Mouse (Mus musculus) kidney, postnatal 14 days (tissue): ENCODE measurements around the gene B3gnt4.
"Not testable (repeated sequence)": the region's sequence is repeated elsewhere in the genome, so short reads cannot be mapped to it uniquely, and the experiment has no call there.

Experiments used
- DNase-seq: peaks from one replicate; pipeline ENCODE4 v3.0.0; 2022; ENCODE audit warnings: mixed read lengths

B3gnt4 gene

DNA sequence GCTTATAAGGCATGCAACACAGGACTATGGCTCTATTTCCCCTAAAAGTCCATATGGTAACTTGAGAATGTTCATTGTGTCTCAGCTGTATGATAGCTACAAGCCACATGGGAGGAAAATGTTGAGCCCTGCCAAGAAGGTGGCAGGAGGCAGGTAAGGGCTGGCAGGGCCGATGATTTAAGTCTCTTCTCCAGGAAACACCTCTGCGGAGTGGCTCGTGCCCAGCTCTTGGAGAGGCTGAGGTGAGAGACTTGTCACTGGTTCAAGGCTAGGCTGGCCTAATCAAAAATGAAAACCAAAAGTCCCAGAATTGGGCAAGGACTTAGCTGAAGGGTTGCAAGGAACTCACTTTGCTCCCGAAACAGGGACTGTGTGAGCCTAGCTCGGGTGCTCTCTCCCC lies at the start of gene B3gnt4:
TSS of gene B3gnt4 (plus strand) at position 301 of the 400 bp plus-strand sequence.
- no peak for DNase-seq

DNA sequence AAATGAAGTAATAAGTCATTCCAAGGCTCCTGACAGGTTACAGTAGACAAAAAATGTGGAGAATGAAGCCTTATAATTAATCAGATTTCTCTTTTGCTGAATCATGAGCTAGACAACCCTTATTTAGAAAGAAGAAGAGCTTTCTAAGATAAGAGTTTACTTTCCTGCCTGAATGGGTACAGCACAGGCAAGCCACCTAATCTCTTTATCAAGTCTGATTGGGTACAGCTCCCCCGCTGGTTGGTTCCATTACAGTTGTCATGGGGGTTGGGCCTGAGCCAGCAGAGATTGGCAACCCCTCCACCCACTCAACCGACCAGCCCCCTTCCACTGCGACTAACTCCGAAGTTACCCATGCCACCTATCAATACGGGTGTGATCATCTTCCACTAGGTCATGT lies 48.8 kb upstream of the B3gnt4 start:
- DNase-seq = no peak

DNA sequence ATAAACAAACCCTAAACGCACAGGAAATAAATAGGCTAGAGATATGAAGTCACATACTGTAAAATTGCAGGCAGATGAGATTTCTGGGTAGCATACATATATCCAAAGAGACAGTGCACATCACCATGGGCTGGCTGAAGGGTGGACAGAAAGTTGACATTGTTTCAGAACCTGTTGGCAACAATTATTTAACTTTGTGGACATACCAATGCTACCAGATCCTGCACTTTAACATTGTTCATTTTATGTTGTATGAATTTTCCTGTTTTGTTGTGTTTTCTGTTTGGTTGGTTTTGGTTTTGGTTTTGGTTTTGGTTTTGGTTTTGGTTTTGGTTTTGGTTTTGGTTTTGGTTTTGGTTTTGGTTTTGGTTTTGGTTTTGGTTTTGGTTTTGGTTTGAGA lies 45.6 kb upstream of the B3gnt4 start:
- no peak for DNase-seq

DNA sequence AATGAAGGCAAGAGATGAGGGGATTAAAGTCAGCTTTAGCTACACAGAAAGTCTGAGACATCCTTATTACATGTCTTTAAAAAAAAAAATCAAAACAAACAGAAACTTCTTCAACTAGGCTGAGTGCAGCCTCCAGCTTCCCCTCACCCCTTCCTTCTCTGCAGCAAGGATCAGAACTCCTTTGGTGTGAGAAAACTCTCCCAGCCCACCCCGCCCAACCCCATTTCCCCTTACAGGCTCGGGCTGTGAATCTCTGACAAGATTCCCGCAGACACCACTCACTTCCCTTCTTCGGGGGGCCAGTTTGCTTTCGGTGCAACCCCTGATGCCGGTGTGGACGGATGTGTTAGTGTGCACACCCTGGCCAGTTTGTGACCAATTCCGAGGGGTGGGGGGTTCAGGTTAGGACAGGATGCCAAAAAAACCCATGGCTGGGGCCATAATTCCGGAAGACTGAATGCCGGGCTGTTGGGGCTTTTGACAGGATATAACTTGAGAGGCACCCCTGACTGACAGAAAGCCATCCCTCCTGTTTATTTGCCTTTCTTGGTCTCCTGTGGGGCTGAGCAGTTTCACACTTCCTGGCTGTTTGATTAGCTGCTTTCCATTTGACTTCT lies 39.4 kb upstream of the B3gnt4 start:
- no peak for DNase-seq

DNA sequence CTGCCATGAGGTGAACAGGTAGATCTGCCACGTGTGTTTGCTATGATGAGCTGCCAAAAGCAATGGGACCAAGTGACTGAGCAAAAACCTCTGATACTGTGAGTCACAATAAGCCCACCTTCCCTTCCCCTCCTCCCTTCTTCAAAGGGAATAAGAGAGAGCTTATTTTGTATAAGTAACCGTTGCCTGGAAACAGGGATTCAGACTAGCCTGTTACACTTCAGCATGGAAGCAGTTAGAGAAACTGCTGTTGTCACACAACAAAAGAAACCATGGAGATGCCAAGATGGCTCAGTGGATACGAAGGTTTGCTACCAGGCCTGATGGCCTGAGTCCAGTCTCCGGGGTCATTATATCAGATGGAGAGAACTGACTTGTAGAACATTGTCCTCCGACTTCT lies 36.4 kb upstream of the B3gnt4 start:
- no peak for DNase-seq

DNA sequence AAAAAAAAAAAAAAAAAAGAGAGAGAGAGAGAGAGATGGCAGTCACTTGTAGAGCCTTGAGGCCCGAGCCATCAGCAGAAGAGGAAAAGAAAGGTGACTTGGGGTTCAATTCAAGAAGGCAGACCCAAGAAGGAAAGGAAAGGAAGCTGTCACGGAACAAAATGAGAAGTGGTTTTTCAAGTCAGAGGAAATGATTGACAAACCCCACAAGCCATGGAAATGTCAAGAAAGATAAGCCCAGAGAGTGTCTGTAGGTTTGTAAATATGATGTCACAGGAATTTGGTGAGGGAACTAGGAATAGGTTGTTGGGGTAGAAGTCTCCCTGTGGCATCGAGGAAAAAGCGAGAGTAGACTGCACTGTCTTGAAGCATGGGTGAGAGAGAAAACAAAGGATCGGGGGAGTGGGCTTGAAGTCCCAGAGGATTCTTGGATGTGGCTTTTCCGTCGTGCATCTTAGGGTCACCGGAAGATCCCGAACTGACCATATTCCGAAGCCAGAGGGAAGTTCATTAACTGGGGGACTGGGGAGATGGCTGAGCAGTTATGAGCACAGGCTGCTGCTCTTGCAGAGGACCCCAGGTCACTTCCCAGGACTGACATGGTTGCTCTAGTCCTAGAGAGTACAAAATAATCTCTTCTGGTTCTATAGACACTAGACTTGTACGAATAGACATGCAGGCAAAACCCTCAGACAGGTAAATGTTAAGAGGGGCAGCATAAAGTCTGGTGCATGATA lies 22.4 kb upstream of the B3gnt4 start:
- DNase-seq = no peak

DNA sequence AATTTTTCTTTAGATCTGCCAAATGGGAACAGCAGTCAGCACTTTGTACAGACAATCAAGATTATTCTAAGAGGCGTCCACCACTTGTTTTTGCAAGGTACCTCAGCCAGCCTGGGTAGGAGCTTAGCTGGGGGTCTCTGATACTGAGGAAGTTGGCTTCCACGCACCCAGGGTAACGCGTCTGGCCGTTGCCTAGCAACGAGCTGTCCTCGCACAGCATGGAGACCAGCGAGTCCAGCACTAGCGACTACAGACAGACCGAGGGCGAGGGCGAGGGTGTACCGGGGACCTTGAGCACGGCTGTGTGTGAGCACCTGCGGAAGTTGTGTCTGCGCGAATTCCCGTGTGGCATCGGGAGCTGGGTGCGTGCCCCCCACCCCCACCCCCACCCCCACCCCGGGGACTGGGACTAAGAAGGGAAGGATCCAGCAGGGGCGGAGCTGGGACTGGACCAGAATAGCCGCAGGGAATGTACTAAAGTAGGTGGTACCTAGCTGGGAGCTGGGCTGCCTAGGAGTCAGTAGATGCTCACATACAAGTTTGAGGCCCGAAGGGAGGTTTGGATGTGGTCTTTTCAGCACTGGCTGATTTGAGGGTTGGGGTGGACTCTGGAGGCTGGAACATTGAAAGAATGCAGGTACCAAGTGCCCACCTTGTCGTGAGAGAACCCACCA lies 21.0 kb upstream of the B3gnt4 start, which contains the start of the genes Lrrc43 and Il31:
TSS of gene Lrrc43 (plus strand) at position 194 of the 674 bp plus-strand sequence.
TSS of gene Il31 (minus strand) at position 378 of the 674 bp plus-strand sequence.
- DNase-seq = no peak

DNA sequence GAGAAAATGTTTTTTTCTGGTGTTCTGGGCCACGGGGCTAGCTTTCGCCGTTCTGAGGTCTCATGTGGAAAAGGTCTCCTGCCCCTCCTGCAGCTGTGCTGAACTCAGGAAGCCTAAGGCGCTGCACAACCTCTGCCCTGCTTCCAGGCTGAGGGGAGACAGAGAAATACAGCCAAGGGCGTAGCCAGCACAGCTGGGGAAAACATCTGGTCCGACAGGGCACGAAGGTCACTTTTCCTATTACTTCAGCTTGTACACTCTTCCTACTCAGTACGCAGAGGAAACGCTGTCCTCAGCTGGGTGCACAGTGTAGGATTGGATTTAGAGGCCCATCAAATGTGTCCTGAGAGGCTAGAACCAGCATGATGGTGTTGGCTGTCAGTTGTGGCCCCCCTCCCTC lies 20.3 kb upstream of the B3gnt4 start:
- no peak for DNase-seq

DNA sequence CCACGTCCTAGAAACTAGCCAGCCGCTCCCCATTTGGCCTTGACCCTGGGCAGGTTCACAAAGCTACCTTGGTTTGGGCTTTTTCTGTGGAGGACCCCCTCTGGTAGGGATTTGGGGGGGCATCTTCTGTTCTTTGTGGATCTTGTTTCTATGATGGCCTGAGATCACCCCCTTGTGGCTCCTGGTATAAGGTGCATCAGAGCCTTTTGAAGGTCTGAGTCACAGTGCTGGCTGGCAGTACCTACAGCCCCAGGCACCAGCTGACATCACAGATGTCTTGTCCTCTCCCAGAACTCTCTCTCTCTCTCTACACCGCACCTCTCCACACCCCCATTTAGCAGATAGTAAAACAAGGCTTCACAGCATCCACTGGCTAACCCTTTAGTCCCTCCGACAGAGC lies 10.5 kb upstream of the B3gnt4 start:
- DNase-seq = peak; percentile 13

DNA sequence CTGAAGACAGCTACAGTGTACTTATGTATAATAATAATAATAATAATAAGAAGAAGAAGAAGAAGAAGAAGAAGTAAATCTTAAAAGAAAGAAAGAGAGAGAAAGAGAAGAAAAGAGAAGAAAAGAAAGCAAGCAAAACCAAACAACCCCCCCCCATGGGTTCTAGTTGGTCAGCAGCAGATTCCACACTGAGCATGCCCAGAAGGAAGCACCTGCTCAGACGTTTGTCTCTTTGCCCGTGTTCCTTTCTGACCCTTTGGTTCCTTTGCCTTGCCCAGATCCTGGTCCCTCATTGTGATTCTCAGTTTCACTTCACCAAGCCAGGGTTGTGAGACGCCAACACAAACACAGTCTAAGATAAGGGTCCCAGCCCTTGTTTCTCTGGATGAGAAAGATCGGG lies 8.3 kb upstream of the B3gnt4 start:
- no peak for DNase-seq

DNA sequence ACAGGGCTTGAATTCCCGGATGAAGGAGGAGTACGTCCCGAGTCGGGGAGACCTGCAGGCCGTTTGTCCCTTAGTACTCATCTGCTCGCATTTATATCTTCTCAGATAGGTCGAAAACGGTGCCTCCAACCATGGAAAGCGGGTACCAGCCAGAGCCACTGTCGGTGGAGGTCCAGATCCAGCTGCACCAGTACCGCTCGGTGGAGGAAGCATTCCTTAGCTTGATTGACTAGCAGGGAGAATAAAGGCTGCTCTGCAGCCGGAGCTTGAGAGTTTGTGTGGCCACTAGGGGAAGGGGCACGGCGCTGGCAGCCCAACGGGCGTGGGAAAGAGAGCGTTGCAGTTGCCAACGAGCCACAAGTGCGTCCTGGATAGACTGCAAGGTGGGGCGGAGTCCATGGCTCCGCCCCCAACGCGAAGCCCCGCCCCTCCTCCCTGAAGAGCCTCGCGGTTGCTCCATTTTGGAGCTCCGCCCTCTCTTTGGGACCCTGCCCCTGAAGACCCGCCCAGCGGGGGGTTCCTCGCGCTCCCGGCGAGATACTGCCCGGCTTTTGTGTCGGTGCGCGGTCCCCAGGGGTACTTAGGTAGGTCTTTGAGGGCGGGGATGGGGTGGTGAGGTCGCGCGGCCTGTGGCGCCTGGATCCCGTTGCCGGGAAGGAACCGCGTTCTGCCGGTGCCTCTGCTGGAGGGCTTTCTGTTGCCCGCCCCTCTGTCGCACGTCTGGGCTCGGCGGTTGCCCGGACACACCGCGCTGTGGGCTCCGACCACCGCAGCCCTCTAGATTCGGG lies 2.1 kb upstream of the B3gnt4 start:
- peak; percentile 90 for DNase-seq

DNA sequence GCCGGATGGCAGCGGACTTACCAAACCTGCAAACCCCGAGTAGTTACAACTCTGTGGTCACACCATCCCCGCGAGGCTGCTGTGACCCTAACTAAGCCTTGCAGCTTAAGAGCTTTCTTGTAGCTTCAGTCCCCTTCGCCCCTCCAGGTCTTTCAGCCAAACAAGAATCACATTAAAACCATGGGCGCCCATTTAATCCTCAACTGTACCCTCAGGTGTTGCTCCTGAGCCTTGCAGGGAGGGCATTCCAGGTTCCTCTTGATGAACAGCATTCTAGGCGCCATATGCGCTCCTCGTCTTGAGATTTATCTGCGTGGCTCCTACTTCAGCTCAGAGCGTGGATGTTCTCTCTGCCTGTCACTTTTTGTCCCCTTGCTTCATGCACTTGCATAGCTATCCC lies 1.3 kb upstream of the B3gnt4 start:
- no peak for DNase-seq

DNA sequence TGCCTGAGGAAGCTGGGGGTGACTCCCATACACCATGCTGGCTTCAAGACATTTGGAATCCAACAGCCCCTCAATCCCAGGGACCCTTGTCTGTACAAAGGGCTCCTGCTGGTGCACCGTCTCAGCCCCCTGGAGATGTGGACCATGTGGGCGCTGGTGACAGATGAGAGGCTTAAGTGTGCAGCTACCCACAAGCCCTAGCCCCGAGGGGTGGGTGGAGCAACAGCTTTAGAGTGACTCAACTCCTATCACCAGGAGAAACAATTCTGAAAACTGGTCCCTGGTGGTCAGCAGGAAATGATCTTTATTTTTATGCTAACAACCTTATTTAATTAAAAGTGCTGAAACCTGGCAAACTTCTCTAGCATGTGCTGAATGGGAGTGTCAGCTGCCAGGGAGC lies 1.2 kb downstream of the B3gnt4 start:
- DNase-seq = not testable (repeated sequence)

DNA sequence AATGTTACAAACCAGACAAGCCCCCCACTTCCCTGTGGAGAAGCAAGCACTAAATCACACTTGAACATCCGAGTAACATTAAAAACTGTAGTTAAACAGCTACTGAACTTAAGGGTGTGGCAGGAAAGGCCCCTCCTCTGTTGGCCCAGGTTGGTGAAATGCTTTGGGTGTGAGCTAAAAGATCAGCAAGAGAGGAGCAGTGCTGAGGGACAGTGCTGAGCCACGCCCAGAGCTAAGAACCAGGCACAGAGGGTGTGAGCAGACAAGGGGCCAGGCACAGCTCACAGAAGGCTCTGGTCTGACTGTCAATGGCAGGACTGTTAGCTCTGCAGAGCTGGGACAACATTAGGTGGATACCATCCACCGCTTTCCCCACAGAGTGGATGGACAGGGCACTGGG lies 1.8 kb downstream of the B3gnt4 start:
- DNase-seq = no peak

DNA sequence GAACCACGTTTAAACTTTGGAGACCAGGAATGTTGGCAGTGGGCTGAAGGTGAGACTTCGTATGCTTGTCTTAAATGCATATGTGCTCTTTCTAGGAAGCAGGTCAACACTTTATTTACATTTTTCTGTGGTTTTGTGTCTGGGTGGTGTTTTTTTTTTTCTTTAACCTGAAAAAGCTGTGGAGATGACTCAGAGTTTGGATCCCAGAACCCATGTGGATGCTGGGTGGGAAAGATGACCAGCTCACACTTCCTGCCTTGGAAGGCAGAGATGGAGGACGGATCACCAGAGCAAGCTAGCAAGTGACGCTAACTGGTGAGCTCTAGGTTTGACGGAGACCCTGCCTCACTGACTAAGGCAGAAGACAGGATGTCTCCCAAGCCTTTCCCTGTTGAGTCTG lies 4.6 kb downstream of the B3gnt4 start:
- no peak for DNase-seq

DNA sequence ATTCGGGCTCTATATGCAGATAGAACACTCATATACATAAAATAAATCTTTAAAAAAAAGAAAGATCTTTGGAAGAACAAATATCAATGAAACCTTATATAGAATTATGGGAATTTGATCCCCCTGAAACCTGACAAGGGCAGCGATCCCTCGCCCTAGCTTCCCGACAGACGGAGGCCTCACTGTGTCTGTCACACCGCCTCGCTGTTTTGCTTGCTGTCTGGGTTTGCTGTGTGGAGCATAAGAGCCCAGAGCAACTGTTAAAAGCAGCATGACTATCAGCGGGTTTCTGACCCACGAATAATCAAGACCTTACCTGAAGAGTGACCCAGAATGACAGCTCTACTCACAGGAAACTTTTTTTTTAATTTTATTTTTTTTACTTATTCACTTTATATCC lies 10.4 kb downstream of the B3gnt4 start:
- DNase-seq = no peak

DNA sequence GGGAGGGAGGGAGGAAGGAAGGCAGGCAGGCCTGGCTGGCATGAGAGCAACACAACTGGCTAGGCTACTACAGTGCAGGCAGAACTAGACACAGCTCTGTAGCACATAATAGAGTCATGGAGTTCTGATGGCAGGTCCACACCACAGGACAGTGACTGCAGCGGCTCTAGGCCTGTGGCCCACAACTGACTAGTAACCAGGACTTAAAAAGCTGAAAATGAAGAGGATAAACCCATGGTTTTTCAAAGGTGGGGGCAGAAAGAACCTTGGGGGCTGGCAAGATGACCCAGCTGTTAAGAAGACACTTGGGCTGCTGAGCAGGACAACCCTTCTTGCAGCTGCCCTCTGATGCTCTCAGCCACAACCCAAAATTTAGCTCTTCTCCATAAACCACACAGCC lies 11.4 kb downstream of the B3gnt4 start:
- DNase-seq = no peak

DNA sequence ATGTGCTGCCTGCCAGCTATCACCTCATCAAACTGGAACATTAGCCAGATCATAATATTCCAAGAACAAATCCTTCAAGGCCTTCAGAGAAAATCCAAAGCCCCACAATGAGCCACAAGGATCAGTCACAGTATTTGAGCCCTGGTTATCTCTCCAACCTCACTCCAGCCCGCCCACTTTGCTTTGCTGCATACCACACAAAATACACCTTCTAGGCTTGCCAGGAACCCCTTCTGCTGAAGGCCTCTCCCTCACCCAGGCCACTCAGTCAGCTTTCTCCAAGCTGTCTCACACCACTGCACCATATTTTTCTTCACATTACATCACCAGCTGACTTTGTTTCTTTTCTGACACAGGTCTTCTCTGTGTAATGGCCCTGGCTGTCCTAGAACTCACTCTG lies 11.9 kb downstream of the B3gnt4 start:
- DNase-seq = no peak

DNA sequence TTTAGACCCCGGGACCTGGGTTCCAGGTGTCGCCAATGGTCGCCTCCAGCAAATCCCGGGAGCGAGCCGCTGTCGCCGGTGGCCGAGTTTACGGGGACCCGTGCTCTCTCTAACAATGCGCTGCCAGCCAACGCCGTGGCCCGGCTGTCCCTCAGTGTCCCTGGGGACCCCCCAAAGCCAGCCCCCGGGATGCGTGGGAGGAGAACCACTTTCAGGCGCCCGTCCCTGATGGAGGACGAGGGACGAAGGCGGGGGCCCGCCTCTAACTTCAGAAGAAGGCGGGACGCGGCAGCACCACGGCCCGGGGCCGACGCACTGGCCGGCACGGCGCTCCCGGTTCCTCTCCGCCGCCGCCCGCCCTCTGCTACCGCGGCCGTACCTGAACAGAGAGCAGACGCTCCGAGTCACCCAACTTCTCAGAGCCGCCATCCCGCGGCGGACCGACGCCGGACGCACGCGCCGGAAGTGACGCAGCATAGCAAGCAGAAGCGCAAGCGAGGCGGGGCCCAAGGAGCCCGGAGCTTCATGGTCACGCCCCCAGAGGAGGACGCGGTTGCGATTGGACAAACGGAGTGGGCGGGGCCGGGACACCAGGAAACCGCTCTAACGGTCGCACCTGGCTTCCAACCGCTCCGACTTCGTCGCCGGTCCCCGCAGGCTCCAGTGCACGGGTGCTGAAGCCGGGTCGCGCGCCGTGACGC lies 13.6 kb downstream of the B3gnt4 start, which contains the start of gene Diablo:
TSS of gene Diablo (minus strand) at position 485 of the 701 bp plus-strand sequence.
- peak; percentile 99 for DNase-seq

DNA sequence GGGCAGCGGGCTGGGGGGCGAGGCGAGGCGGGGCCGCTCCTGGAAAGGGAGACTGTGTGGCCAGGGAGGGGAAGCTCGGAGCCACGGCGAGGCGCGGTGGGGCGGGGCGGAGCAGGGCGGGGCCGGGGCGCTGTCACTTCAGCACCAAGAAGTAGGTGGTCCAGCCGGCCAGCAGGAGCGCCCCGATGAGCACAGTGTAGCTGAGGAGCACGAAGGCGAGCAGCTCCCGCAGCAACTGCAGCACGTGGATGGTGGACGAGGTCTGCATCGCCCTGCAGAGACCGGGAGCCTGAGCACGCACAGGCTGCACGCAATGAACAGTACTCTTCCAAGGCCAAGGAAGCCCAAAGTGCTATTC lies 14.1 kb downstream of the B3gnt4 start:
- DNase-seq = no peak

DNA sequence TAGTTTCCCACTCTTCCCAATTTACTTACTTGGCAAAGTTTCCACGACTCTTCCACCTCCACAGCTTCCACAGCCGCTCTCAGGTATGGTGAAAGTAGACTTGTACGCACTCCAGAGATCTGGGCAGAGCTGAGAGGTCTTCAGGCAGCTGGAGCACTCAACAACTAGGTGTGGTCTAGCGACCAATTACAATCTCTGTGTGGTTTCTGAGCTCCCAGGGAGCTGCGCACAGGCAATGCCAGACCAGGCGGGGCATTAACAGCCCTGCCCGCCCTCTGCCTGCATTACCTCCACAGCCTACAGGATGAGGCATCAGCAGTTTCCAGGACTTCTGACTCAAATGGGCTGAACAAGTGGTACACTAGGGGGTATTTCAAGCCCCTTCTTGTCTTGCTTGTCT lies 15.0 kb downstream of the B3gnt4 start, which contains the start of gene Gm49027:
TSS of gene Gm49027 (minus strand) at position 208 of the 400 bp plus-strand sequence.
- no peak for DNase-seq

DNA sequence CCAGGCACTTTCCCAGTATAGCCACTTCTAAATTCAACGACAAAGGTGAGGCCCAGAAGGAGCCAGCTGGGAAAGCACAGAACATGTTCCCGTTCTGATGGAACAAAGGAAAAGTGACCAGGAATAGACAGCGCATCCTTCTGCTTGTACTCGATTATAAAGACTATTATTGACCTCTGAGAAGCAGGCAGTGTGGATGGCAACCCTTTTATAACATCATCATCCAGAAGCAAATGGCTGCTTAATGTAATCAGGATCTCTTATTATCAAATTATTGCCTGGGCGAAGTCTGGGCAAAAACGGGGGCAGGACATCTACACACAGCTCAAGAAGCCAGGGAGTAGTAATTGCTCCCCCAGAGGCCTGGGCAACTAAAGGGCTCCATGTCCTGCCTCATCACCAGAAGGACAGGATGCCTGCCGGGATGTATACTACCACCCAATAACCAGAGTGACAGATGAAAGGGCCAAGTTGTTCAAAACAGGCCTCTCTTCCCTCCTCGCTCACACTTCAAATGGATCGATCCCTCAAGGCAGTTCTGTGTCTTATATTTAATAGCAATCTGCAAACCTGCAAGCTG lies 15.7 kb downstream of the B3gnt4 start:
- no peak for DNase-seq
